Mouse (Mus musculus) A20 (cell line): Measurements from ENCODE around the gene Slc25a48.
A peak's percentile ranks its signal among the peaks of the same experiment; 100 is the strongest.

ENCODE experiments used
- DNase-seq: peaks from one replicate; pipeline ENCODE4 v3.0.0-alpha.2; 2011; ENCODE audit warnings: low read depth, low spot score

The Slc25a48 gene

GRCm38 (mm10) chr13:56449239-56450030 is 11.3 kb downstream of the Slc25a48 start:
- no peak for DNase-seq

- DNase-seq: no peak
Measured at GRCm38 (mm10) chr13:56450035-56450434, 11.9 kb downstream of the Slc25a48 start.

- no peak for DNase-seq
Measured at GRCm38 (mm10) chr13:56458001-56458400, 19.8 kb downstream of the Slc25a48 start.

GRCm38 (mm10) chr13:56461460-56461859 is 23.3 kb downstream of the Slc25a48 start:
- DNase-seq: no peak

GRCm38 (mm10) chr13:56462791-56463190 is 24.6 kb downstream of the Slc25a48 start:
- DNase-seq: no peak

- no peak for DNase-seq
Measured at GRCm38 (mm10) chr13:56463261-56463660, 25.1 kb downstream of the Slc25a48 start.

GRCm38 (mm10) chr13:56463750-56464149 is 25.6 kb downstream of the Slc25a48 start:
- DNase-seq: no peak

GRCm38 (mm10) chr13:56467786-56468185 is 29.6 kb downstream of the Slc25a48 start:
- no peak for DNase-seq

GRCm38 (mm10) chr13:56468536-56468935 is 30.4 kb downstream of the Slc25a48 start:
- no peak for DNase-seq

GRCm38 (mm10) chr13:56471211-56471610 is 33.1 kb downstream of the Slc25a48 start:
- no peak for DNase-seq

GRCm38 (mm10) chr13:56471951-56472350 is 33.8 kb downstream of the Slc25a48 start:
- peak; percentile 48 for DNase-seq

- no peak for DNase-seq
Measured at GRCm38 (mm10) chr13:56472661-56473060, 34.5 kb downstream of the Slc25a48 start.

GRCm38 (mm10) chr13:56475363-56475762 is 37.2 kb downstream of the Slc25a48 start:
- peak; percentile 75 for DNase-seq

GRCm38 (mm10) chr13:56476790-56477189 is 38.6 kb downstream of the Slc25a48 start:
- DNase-seq: peak; percentile 59

- no peak for DNase-seq
Measured at GRCm38 (mm10) chr13:56477271-56477670, 39.1 kb downstream of the Slc25a48 start.

- DNase-seq: no peak
Measured at GRCm38 (mm10) chr13:56478027-56478426, 39.9 kb downstream of the Slc25a48 start.

- DNase-seq: no peak
Measured at GRCm38 (mm10) chr13:56482146-56482545, 44.0 kb downstream of the Slc25a48 start, which contains the start of gene Il9. Gene Il9, minus strand, starts transcription at chr13:56482246.

- DNase-seq: peak; percentile 29
Measured at GRCm38 (mm10) chr13:56488012-56488411, 49.9 kb downstream of the Slc25a48 start.

- DNase-seq: no peak
Measured at GRCm38 (mm10) chr13:56494440-56494839, 56.3 kb downstream of the Slc25a48 start.

GRCm38 (mm10) chr13:56500132-56500531 is 62.0 kb downstream of the Slc25a48 start:
- no peak for DNase-seq

GRCm38 (mm10) chr13:56500636-56501035 is 62.5 kb downstream of the Slc25a48 start:
- DNase-seq: no peak

- DNase-seq: peak; percentile 11
Measured at GRCm38 (mm10) chr13:56501866-56502420, 63.8 kb downstream of the Slc25a48 start.

GRCm38 (mm10) chr13:56506871-56507496 is 68.8 kb downstream of the Slc25a48 start:
- no peak for DNase-seq
